Mouse (Mus musculus): ENCODE results near the gene Resp18.
"Not testable (repeated sequence)": the region's sequence is repeated elsewhere in the genome, so short reads cannot be mapped to it uniquely, and the experiment has no call there.

Gene Resp18

DNA sequence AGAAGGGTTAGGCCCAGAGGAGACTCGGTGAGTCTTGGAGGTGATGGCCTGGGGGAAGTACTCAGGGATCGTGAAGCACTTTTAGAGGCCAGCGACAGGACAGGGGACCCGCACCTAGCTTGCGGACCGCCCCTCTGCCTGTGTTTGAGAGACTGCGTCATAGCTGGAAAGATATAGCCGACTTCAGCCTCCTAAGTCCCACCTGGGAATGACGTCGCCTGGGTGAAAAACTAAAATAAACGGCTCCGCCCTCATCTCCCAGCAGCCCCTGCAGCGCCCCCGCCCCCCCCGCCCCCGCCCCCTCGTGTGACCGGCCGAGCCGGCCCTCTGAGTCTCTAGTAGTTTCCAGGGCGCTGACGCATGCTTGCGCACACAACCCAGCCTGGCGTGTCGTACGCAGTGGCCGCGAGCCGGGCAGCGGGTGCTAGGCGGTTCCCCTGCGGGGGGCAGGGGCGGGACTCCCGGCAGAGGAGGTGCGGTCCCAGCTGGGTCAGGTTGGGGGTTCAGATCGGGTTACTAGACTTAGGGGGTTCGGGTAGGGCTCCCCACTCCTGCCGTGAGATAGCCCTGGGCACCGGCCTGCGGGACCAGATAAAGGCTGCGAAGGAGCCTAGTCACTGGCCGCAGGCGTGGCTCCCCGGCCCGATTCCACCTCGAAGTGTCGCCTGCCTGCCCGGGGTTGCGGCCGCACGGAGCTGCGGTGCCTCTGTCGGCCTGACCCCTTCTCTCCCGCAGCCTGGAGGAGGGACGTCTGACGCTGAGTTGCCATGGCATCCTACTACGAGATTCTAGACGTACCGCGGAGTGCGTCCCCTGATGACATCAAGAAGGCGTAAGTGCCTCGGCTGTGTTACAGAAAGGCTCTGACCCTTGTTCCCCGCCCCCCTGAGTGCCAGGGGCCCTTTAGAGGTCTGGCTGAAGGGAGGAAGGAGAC lies 41.8 kb downstream of the Resp18 start, which contains the start of gene Dnajb2:
Gene Dnajb2, plus strand, starts transcription at position 290 of the 934 bp plus-strand sequence.
- peak; percentile 83 to 87 for DNase-seq (ENCODE audit: low spot score in 2 of 2)

DNA sequence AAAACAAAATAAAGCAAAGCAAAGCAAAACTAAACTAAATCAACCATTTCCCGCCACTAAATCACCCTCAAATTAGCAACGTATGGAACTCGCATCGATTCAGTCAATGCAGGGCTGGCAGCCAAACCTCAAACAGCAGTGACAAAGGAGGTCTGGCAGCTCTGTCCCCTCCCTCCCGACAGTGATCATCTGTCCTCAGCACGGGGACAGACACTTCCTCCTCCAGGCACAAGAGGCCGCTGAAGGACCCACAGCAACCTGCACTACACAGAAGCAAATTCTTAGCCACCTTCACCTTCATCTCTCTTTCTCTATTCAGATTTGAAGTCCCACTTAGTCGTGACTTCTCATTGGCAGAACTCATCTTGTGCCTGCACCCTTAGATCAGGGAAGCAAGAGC lies 43.6 kb downstream of the Resp18 start:
- DNase-seq (ENCODE audit: low spot score in 2 of 2), result no peak

DNA sequence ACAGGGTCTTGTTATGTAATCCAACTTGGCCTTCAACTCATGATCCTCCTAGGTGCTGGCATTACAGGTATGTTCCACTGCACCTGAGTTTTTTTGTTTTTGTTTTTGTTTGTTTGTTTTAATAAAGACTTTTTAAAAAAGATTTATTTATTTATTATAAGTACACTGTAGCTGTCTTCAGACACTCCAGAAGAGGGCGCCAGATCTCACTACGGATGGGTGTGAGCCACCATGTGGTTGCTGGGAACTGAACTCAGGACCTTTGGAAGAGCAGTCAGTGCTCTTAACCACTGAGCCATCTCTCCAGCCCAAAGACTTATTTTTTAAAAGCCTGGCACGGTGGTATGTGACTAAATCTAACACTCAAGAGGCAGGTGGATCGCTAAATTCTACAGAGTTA lies 45.7 kb downstream of the Resp18 start:
- DNase-seq (ENCODE audit: low spot score in 2 of 2), result not testable (repeated sequence)

GRCm38 (mm10) chr1:75231664-75232152 lies 46.5 kb downstream of the Resp18 start, which contains the start of gene A630095N17Rik:
Gene A630095N17Rik, minus strand, starts transcription at chr1:75232102.
- no peak for DNase-seq (ENCODE audit: low spot score in 2 of 2)

DNA sequence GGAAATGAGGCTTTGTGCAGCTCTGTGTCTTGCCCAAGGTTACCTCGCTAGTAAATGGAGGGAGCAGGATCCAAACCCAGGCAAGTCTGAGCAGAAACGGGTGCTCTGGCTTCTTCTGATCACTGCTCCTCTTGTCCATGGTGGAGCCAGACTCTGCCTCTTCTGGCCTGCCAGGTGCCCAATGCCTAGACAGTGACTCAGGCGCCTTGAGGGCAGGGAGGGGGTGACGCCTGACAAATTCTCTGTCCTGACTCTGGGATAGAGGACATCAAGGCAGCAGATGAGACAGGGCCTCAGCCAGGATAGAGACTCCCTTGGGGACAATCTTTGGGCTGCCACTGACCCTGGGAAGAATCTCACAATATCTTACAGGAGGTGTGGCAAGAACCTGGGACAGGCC lies 47.0 kb downstream of the Resp18 start:
- DNase-seq (ENCODE audit: low spot score in 2 of 2), result no peak

DNA sequence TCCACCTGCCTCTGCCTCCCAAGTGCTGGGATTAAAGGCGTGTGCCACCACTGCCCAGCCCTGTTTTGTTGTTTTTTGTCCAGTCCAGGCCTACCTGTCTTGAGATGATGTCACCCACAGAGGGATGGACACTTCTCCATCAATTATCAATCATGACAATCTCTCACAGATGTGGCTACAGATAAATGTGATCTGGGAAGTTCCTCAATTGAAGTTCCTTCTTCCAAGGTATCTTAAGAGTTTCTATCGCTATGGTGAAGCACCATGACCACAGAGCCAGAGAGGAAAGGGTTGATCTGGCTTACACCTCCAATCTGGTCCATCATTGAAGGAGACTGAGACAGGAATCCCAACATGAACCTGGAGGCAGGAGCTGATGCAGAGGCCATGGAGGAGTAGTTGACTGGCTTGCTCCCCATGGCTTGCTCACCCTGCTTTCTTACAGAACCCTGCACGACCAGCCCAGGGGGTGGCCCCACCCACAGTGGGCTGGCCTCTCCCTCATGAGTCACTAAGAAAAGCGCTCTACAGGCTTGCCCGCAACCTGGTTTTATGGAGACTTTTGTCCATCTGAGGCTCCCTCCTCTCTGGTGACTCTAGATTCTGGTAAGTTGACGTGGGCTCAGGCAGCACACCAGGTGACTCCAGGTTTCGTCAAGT lies 47.8 kb downstream of the Resp18 start:
- no peak for DNase-seq (ENCODE audit: low spot score in 2 of 2)

DNA sequence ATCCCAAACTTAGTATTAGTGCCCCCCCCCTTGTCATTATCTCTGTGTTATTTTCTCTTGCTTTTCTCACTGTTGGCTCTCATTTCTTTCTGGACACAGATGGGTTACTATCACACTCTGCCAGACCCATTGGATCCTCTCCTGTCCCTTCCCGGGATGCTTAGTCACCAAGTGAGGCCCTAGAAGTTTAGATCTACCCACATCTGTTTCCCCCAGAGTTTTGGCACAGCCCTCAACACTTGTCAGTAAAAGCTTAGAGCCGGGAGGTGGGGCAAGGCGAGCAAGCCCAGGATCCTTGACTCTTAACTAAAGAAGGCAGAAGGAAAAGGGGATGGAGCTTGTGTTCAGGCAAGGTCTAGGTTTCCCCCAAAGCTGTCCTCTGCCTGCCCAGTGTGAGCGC lies 49.1 kb downstream of the Resp18 start:
- DNase-seq (ENCODE audit: low spot score in 2 of 2), result no peak

DNA sequence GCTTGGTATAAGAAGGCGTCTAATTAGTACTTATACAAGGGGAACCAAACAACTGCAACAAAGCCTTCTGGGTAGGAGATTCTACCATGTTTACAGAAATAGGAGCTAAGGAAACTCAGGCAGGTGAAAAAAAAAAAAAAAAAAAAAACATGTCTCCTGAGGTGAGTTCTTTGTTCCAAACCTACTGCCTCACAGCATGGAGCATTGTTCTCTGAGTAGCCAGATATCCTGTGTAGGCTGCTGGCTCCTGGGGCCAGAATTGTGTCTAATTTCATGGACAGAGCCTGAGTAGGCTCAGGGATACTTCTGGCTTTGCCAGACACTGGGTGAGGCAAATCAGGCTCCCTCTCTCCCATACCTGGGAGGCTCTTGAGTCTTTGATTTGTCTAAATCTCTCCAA lies 50.6 kb downstream of the Resp18 start:
- no peak for DNase-seq (ENCODE audit: low spot score in 2 of 2)

GRCm38 (mm10) chr1:75226138-75226537 lies 52.1 kb downstream of the Resp18 start:
- no peak for DNase-seq (ENCODE audit: low spot score in 2 of 2)

- DNase-seq (ENCODE audit: low spot score in 2 of 2), result no peak
These were observed 52.7 kb downstream of the Resp18 start for GRCm38 (mm10) chr1:75225473-75225872.

- DNase-seq (ENCODE audit: low spot score in 2 of 2), result no peak
These were observed 54.7 kb downstream of the Resp18 start for GRCm38 (mm10) chr1:75223532-75223931.

- DNase-seq (ENCODE audit: low spot score in 2 of 2), result no peak
These were observed 55.3 kb downstream of the Resp18 start for GRCm38 (mm10) chr1:75222926-75223325.
